Mouse (Mus musculus): ENCODE measurements around the gene Stmnd1. TPM values are rescaled to one million over a fixed set of nuclear protein-coding genes. Genes with fewer than 3 reads are reported as not detected.

The Stmnd1 gene
- polyA plus RNA-seq, 1 experiment from 2014 or later, result not detected

- no peaks in the 10 kb centered on the region for H3K36me3 ChIP-seq
- DNase-seq (ENCODE audit: low spot score), result no peak
- no peak overlapping the region for H3K4me3 ChIP-seq
- WGBS, result 78% methylated on average over 4 of the region's 4 CpGs
- H3K27me3 ChIP-seq (ENCODE audit: low read depth, poor library complexity, severe bottlenecking), result no peaks in the 10 kb centered on the region
- no peak overlapping the region for H3K27ac ChIP-seq (replicated peaks)
- H3K4me1 ChIP-seq, result no peaks in the 10 kb centered on the region
- no peaks in the 10 kb centered on the region for H3K9me3 ChIP-seq (replicated peaks)
Measured at GRCm38 (mm10) chr13:46259526-46259925, 14.0 kb upstream of the Stmnd1 start.

- Histone ChIP-seq H3K27ac (replicated peaks) (no peak overlapping the region), H3K36me3 (no peaks in the 10 kb centered on the region), H3K27me3 (ENCODE audit: low read depth, poor library complexity, severe bottlenecking) (no peaks in the 10 kb centered on the region), H3K4me3 (no peak overlapping the region), H3K4me1 (no peaks in the 10 kb centered on the region), H3K9me3 (replicated peaks) (no peaks in the 10 kb centered on the region)
- no peak for DNase-seq (ENCODE audit: low spot score)
- WGBS, result 66% methylated on average over 3 of the region's 3 CpGs
Measured at GRCm38 (mm10) chr13:46261244-46261643, 12.3 kb upstream of the Stmnd1 start.

GRCm38 (mm10) chr13:46267783-46268182, 5.7 kb upstream of the Stmnd1 start:
- Histone ChIP-seq H3K4me1 (peaks cover 16% of the 10 kb centered on the region), H3K27me3 (ENCODE audit: low read depth, poor library complexity, severe bottlenecking) (no peaks in the 10 kb centered on the region; the same call in 1 of the 2 replicates), H3K27ac (replicated peaks) (no peak overlapping the region), H3K36me3 (no peaks in the 10 kb centered on the region), H3K4me3 (no peak overlapping the region), H3K9me3 (replicated peaks) (no peaks in the 10 kb centered on the region)
- DNase-seq (ENCODE audit: low spot score), result no peak

GRCm38 (mm10) chr13:46268341-46268740, 5.2 kb upstream of the Stmnd1 start:
- no peaks in the 10 kb centered on the region; the same call in 1 of the 2 replicates for H3K27me3 ChIP-seq (ENCODE audit: low read depth, poor library complexity, severe bottlenecking)
- 59% methylated on average over 3 of the region's 3 CpGs for WGBS
- DNase-seq (ENCODE audit: low spot score), result no peak
- no peak overlapping the region for H3K4me3 ChIP-seq
- H3K9me3 ChIP-seq (replicated peaks), result no peaks in the 10 kb centered on the region
- no peaks in the 10 kb centered on the region for H3K36me3 ChIP-seq
- H3K27ac ChIP-seq (replicated peaks), result no peak overlapping the region
- H3K4me1 ChIP-seq, result peaks cover 22% of the 10 kb centered on the region

DNA sequence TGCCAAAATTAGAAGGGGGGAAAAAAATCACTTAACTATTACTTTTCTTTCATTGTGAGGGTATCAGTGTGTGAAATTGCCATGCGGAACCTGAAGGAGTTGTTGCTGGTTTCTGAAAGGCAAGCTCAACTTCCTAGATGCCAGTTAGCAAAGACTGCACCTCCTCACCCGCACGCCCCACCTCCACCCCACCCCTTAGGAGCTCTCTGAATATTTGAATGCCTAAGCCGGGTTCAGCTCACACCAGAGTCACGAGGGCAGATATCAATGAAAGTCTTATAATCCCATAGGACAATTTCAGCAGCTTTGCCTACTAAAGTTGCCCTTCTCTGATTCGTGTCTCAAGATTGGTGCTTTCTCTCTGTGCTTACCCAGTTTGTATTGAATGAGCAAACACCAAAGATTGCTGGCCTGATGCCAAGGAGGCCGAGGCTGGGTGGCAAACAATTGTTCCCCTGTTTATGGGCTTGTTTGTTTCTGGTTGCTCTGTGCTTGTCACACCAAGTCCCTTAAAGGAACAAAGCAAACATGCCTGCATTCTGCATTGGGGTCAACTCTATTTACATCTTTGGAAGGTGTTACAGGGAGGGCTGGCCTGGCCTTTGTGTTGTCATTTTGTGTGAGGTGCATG, 4.6 kb upstream of the Stmnd1 start:
- Histone ChIP-seq H3K4me3 (no peak overlapping the region), H3K9me3 (replicated peaks) (no peaks in the 10 kb centered on the region), H3K4me1 (peaks cover 28% of the 10 kb centered on the region), H3K27ac (replicated peaks) (peak overlapping the region; percentile 49; the same call in 1 of the 2 replicates), H3K36me3 (no peaks in the 10 kb centered on the region), H3K27me3 (ENCODE audit: low read depth, poor library complexity, severe bottlenecking) (no peaks in the 10 kb centered on the region; the same call in 1 of the 2 replicates)
- no peak for DNase-seq (ENCODE audit: low spot score)
- 64% methylated on average over 7 of the region's 7 CpGs for WGBS

GRCm38 (mm10) chr13:46272811-46273452, 589 bp upstream of the Stmnd1 start:
- DNase-seq (ENCODE audit: low spot score), result peak; percentile 32
- Histone ChIP-seq H3K27me3 (ENCODE audit: low read depth, poor library complexity, severe bottlenecking) (no peaks in the 10 kb centered on the region; the same call in 1 of the 2 replicates), H3K9me3 (replicated peaks) (no peaks in the 10 kb centered on the region), H3K4me1 (peaks cover 31% of the 10 kb centered on the region), H3K36me3 (no peaks in the 10 kb centered on the region), H3K27ac (replicated peaks) (peak overlapping the region; percentile 67), H3K4me3 (peak overlapping the region; percentile 46)
- 14% methylated on average over 17 of the region's 17 CpGs for WGBS

DNA sequence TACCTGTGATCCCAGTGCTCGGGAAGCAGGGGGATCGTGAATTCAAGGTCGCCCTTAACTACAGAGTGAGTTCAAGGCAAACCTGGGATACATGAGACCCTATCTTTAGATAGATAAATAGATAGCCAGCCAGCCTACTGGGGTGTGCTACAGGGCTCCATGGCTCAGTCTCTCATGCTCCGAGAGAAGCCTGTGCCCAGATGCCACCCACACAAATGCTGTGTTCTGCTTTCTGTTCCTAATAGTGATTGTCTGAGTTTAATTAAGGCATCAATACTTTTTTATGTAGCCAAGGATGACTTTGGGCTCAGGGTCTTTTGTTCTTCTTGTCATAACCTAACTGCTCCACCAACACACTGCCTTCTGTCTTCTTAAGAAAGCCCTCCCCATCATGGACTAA, 2.2 kb downstream of the Stmnd1 start:
- no peaks in the 10 kb centered on the region; the same call in 1 of the 2 replicates for H3K27me3 ChIP-seq (ENCODE audit: low read depth, poor library complexity, severe bottlenecking)
- no peaks in the 10 kb centered on the region for H3K9me3 ChIP-seq (replicated peaks)
- H3K27ac ChIP-seq (replicated peaks), result no peak overlapping the region
- 86% methylated on average over 4 of the region's 4 CpGs for WGBS
- H3K4me1 ChIP-seq, result peaks cover 17% of the 10 kb centered on the region
- no peaks in the 10 kb centered on the region for H3K36me3 ChIP-seq
- H3K4me3 ChIP-seq, result no peak overlapping the region
- no peak for DNase-seq (ENCODE audit: low spot score)

DNA sequence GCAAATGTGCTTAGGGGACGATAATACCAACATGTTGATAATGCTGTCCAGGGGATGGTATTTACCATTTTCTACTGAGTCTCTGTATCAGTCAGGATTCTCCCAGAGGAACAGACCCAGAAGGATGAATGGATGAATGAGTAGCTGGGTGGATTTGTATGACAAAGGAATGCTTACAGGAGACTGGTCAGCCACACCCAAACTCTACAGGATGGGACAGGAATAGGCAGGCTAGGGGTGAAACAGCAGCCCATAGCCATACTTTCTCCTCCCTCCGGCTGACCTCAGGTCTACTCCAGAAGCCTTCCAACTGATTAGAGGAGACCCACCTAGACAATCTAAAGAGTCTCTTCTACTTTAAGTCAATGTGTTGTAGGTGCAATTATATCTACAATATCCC, 9.0 kb downstream of the Stmnd1 start:
- H3K27me3 ChIP-seq (ENCODE audit: low read depth, poor library complexity, severe bottlenecking), result no peaks in the 10 kb centered on the region
- no peak for DNase-seq (ENCODE audit: low spot score)
- no peaks in the 10 kb centered on the region for H3K4me1 ChIP-seq
- H3K4me3 ChIP-seq, result no peak overlapping the region
- H3K9me3 ChIP-seq (replicated peaks), result 0 out of 2 replicates have a peak, but pooled peaks cover 3% of the 10 kb centered on the region
- no peak overlapping the region for H3K27ac ChIP-seq (replicated peaks)
- 91% methylated on average over 2 of the region's 2 CpGs for WGBS
- H3K36me3 ChIP-seq, result no peaks in the 10 kb centered on the region

DNA sequence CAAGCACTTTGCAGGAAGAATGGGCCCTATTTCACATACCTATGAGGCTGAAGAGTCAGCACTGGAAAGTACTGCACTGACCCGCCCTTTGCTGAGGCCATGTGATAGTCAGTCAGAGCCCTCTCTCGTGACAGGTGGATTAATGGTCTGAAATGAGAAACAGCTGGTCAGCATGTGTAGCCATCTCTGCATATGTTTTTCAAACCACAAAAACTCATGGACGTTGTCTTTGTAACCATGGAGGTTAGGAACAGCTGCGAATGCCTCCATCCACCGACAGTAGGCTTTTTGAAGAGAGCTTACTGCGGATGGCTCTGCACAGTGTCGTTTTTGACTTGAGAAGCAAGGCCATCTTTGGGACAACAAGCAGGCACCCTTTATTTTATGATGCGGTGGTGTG, 14.3 kb downstream of the Stmnd1 start:
- DNase-seq (ENCODE audit: low spot score), result no peak
- no peaks in the 10 kb centered on the region for H3K27me3 ChIP-seq (ENCODE audit: low read depth, poor library complexity, severe bottlenecking)
- H3K36me3 ChIP-seq, result no peaks in the 10 kb centered on the region
- H3K27ac ChIP-seq (replicated peaks), result no peak overlapping the region
- WGBS, result 85% methylated on average over 8 of the region's 8 CpGs
- no peaks in the 10 kb centered on the region for H3K9me3 ChIP-seq (replicated peaks)
- no peak overlapping the region for H3K4me3 ChIP-seq
- no peaks in the 10 kb centered on the region for H3K4me1 ChIP-seq

- WGBS, result 83% methylated on average over 5 of the region's 5 CpGs
- no peak for DNase-seq (ENCODE audit: low spot score)
- H3K4me1 ChIP-seq, result no peaks in the 10 kb centered on the region
Measured at GRCm38 (mm10) chr13:46288372-46288771, 14.9 kb downstream of the Stmnd1 start.

DNA sequence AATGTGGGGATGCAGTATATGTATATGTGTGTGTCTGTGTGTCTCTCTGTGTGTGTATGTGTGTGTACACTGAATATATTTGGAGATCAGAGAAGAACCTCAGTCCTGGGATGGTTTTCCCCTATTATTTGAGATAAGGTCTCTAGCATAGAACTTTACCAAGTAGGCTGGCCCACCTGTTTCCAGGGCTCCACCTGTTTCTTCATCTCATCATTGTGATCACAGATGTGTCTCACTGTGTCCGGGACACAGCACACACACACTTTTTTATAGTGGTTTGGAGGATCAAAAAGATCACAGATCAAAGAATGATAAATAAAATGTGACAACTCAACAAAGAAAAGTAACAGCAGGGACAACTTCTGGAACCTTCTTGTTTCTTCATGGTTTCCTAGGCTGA, 17.0 kb downstream of the Stmnd1 start:
- no peaks in the 10 kb centered on the region for H3K9me3 ChIP-seq (replicated peaks)
- H3K27me3 ChIP-seq (ENCODE audit: low read depth, poor library complexity, severe bottlenecking), result no peaks in the 10 kb centered on the region
- DNase-seq (ENCODE audit: low spot score), result no peak
- 86% methylated on average over 1 of the region's 1 CpGs for WGBS
- H3K27ac ChIP-seq (replicated peaks), result no peak overlapping the region
- no peak overlapping the region for H3K4me3 ChIP-seq
- no peaks in the 10 kb centered on the region for H3K36me3 ChIP-seq
- no peaks in the 10 kb centered on the region for H3K4me1 ChIP-seq

More at GRCm38 (mm10) chr13:46288372-46288771, 14.9 kb downstream of the Stmnd1 start:
- Histone ChIP-seq H3K9me3 (replicated peaks) (no peaks in the 10 kb centered on the region), H3K36me3 (no peaks in the 10 kb centered on the region), H3K27me3 (ENCODE audit: low read depth, poor library complexity, severe bottlenecking) (no peaks in the 10 kb centered on the region), H3K27ac (replicated peaks) (no peak overlapping the region), H3K4me3 (no peak overlapping the region)

- no peaks in the 10 kb centered on the region for H3K9me3 ChIP-seq (replicated peaks)
- no peaks in the 10 kb centered on the region for H3K27me3 ChIP-seq (ENCODE audit: low read depth, poor library complexity, severe bottlenecking)
- no peaks in the 10 kb centered on the region for H3K4me1 ChIP-seq
- H3K36me3 ChIP-seq, result no peaks in the 10 kb centered on the region
- H3K27ac ChIP-seq (replicated peaks), result no peak overlapping the region
- H3K4me3 ChIP-seq, result no peak overlapping the region
- no peak for DNase-seq (ENCODE audit: low spot score)
Measured at GRCm38 (mm10) chr13:46294365-46294764, 20.8 kb downstream of the Stmnd1 start.

DNA sequence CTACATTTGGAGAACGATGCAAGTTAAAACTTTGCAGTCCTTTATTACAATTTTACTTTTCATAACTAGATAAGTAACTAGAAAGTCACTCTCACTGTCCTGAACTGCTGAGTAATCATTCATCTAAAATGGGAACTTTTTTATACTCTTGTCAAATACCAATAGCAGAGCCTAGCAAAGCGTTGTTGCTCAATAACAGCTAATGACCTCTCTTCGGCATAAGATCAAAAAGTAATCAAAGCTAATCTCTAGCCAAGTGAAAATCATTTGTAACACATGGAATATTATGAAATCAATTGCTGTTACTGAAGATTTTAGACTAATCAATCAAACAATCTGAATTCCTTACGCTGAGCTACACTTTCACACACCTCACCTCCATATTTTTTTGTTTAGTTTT, 24.2 kb downstream of the Stmnd1 start:
- Histone ChIP-seq H3K4me3 (no peak overlapping the region), H3K36me3 (no peaks in the 10 kb centered on the region), H3K27me3 (ENCODE audit: low read depth, poor library complexity, severe bottlenecking) (no peaks in the 10 kb centered on the region), H3K9me3 (replicated peaks) (no peaks in the 10 kb centered on the region), H3K27ac (replicated peaks) (no peak overlapping the region), H3K4me1 (no peaks in the 10 kb centered on the region)
- no peak for DNase-seq (ENCODE audit: low spot score)
- 94% methylated on average over 4 of the region's 4 CpGs for WGBS

Data from midbrain, embryonic 10.5 days (tissue).